Mouse (Mus musculus) naive thymus-derived CD4-positive, alpha-beta T cell, adult 2 months (primary cell): ENCODE results near the gene Ttc13.

Experiments
- DNase-seq: peaks from one replicate; pipeline ENCODE4 v3.0.0-alpha.2; 2011; ENCODE audit warnings: low read depth

The Ttc13 gene

GRCm38 (mm10) chr8:124721862-124722515 lies at the start of gene Ttc13, which contains the start of gene Arv1:
Ttc13 (minus strand) TSS chr8:124721983.
Arv1 (plus strand) TSS chr8:124722139.
- DNase-seq: peak; percentile 98

GRCm38 (mm10) chr8:124763061-124763460 lies 41.3 kb upstream of the Ttc13 start:
- no peak for DNase-seq

GRCm38 (mm10) chr8:124758544-124758943 lies 36.8 kb upstream of the Ttc13 start:
- peak; percentile 51 for DNase-seq

GRCm38 (mm10) chr8:124756601-124757000 lies 34.8 kb upstream of the Ttc13 start:
- DNase-seq: no peak

GRCm38 (mm10) chr8:124756153-124756552 lies 34.4 kb upstream of the Ttc13 start:
- no peak for DNase-seq

GRCm38 (mm10) chr8:124755481-124755880 lies 33.7 kb upstream of the Ttc13 start:
- DNase-seq: no peak

- no peak for DNase-seq
Observed at GRCm38 (mm10) chr8:124754792-124755190, 33.0 kb upstream of the Ttc13 start.

GRCm38 (mm10) chr8:124754101-124754791 lies 32.5 kb upstream of the Ttc13 start:
- no peak for DNase-seq

GRCm38 (mm10) chr8:124752325-124752862 lies 30.6 kb upstream of the Ttc13 start:
- no peak for DNase-seq

GRCm38 (mm10) chr8:124751709-124752173 lies 30.0 kb upstream of the Ttc13 start, which contains the start of gene Fam89a:
Fam89a (minus strand) TSS chr8:124751832.
- peak; percentile 72 for DNase-seq

GRCm38 (mm10) chr8:124751191-124751590 lies 29.4 kb upstream of the Ttc13 start:
- no peak for DNase-seq

- no peak for DNase-seq
Observed at GRCm38 (mm10) chr8:124746661-124747060, 24.9 kb upstream of the Ttc13 start.

GRCm38 (mm10) chr8:124739268-124739667 lies 17.5 kb upstream of the Ttc13 start:
- peak; percentile 72 for DNase-seq

GRCm38 (mm10) chr8:124735371-124735911 lies 13.7 kb upstream of the Ttc13 start:
- no peak for DNase-seq

- no peak for DNase-seq
Observed at GRCm38 (mm10) chr8:124732828-124733227, 11.0 kb upstream of the Ttc13 start.

GRCm38 (mm10) chr8:124724301-124724700 lies 2.5 kb upstream of the Ttc13 start:
- no peak for DNase-seq

GRCm38 (mm10) chr8:124720938-124721861 lies 583 bp downstream of the Ttc13 start:
- DNase-seq: no peak

- peak; percentile 40 for DNase-seq
Observed at GRCm38 (mm10) chr8:124720133-124720532, 1.6 kb downstream of the Ttc13 start.

- DNase-seq: no peak
Observed at GRCm38 (mm10) chr8:124715736-124716135, 6.0 kb downstream of the Ttc13 start.

- DNase-seq: no peak
Observed at GRCm38 (mm10) chr8:124713207-124713606, 8.6 kb downstream of the Ttc13 start.

- DNase-seq: no peak
Observed at GRCm38 (mm10) chr8:124705823-124706222, 16.0 kb downstream of the Ttc13 start.

GRCm38 (mm10) chr8:124704376-124704775 lies 17.4 kb downstream of the Ttc13 start:
- DNase-seq: no peak
